Mouse (Mus musculus): ENCODE data around the gene Nradd. TPM values are rescaled to one million over a fixed set of nuclear protein-coding genes. Genes with fewer than 3 reads are reported as not detected.

Nradd gene
- polyA plus RNA-seq, 1 experiment = 5.5 TPM

DNA sequence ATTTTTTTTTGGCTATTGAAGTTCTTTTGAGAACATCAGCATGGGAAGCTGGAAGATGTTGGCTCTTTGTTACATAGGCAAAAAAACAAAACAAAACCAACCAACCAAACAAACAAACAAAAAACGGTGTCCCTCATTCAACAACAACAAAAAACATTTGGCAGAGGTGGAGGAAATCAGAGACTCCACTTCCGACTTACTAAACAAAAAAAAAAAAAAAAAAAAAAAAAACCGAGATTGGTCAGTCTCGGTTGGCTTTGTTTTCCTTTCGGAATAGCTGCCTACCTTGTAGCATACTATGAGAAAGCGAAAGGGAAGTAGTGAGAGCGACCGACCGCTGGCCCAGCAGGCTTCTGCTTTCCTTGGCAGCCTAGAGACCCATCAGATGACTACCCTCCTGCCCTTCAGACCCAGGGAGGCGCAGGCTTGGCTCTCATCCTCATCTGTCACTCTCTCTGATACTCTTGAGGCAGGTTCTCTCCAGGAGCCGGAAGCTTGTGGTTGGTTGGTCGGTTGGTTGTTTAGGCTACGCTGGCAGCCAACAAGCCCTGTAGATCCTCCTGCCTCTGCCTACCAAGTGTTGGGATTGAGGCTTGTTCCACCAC is 33.3 kb upstream of the Nradd start:
- 6% methylated on average over 13 of the region's 13 CpGs for WGBS
- TF ChIP-seq POLR2A (IDR thresholded peaks at IDR 0.05; ENCODE audit: low read depth, low read length) (no peak), CTCF (IDR thresholded peaks at IDR 0.05; ENCODE audit: extremely low read depth, insufficient read depth, insufficient read length, insufficient replicate concordance) (no peak)
- H3K4me3 ChIP-seq (ENCODE audit: extremely low read depth, insufficient read depth, insufficient read length) = peak overlapping the region; percentile 15; the same call in 1 of the 2 replicates
- DNase-seq (ENCODE audit: low read depth in 1 of 2, low spot score in 2 of 2) = peak in 1 of 2 experiments; percentile 59
- peak overlapping the region; percentile 73 for H3K27ac ChIP-seq (ENCODE audit: insufficient read depth, low read length)
- H3K36me3 ChIP-seq (ENCODE audit: control insufficient read depth, insufficient read depth, low read length) = peaks cover 3% of the 10 kb centered on the region
- H3K4me1 ChIP-seq (ENCODE audit: control insufficient read depth, insufficient read depth, insufficient read length) = peaks cover 31% of the 10 kb centered on the region; the same call in 1 of the 2 replicates
- no peaks in the 10 kb centered on the region for H3K27me3 ChIP-seq (ENCODE audit: control insufficient read depth, insufficient read depth, low read length)

DNA sequence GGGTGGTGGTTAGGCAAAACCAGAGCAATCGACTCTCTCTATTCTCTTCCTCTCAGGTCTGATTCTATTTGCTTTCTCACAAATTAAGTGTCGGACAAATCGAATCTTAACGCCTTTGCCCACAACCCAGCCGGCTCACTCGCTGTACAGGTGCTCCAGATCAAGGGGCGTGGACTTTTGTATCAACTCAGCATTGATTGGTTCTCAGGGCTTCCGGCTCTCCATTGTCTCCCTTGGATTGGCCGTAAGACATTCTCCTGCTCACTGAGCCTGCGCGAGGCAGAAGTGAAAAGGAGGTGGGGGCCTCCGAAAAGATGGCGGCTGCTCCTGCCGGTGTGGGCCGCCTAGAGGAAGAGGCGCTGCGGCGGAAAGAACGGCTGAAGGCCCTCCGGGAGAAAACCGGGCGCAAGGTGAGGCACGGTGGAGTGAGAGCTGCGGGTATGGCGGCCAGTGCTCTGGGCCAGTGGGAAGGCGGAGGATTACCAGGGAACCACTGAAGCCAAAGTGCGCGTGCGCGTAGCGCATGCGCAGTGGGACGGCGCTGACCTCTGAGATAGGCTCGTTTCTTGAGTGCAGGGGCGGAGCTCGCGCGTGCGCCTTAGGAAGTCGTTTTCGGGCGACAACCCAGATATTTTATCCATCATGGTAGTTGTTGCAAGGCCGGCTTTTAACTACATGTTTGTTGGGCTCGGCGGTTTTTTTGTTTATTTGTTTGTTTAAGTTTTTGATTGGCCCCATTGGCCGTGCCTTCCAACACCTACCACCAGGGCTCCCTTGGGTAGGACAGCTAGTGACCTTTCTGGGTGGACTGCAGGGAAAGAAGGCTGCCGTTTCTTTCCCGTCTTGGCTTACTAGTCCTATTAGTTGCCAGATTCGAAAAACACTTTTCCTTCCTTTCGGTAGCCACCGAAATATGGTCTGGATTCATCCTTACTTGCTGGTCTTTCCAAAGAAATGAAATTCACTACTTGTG is 32.3 kb upstream of the Nradd start, which contains the start of gene Ccdc12:
Gene Ccdc12 (plus strand): TSS at position 255 of the 973 bp plus-strand sequence.
- Histone ChIP-seq H3K27me3 (ENCODE audit: control insufficient read depth, insufficient read depth, low read length) (no peaks in the 10 kb centered on the region), H3K27ac (ENCODE audit: insufficient read depth, low read length) (peak within 1 kb of the TSS; percentile 97), H3K4me1 (ENCODE audit: control insufficient read depth, insufficient read depth, insufficient read length) (peaks cover 32% of the 10 kb centered on the region; the same call in 1 of the 2 replicates), H3K4me3 (ENCODE audit: extremely low read depth, insufficient read depth, insufficient read length) (peak within 1 kb of the TSS; percentile 80), H3K36me3 (ENCODE audit: control insufficient read depth, insufficient read depth, low read length) (peaks cover 3% of the 10 kb centered on the region)
- TF ChIP-seq CTCF (IDR thresholded peaks at IDR 0.05; ENCODE audit: extremely low read depth, insufficient read depth, insufficient read length, insufficient replicate concordance) (no peak), POLR2A (IDR thresholded peaks at IDR 0.05; ENCODE audit: low read depth, low read length) (peak; percentile 57)
- under 1% methylated on average over 52 of the region's 52 CpGs for WGBS
- peak; percentile 91 to 97 for DNase-seq (ENCODE audit: low read depth in 1 of 2, low spot score in 2 of 2)

DNA sequence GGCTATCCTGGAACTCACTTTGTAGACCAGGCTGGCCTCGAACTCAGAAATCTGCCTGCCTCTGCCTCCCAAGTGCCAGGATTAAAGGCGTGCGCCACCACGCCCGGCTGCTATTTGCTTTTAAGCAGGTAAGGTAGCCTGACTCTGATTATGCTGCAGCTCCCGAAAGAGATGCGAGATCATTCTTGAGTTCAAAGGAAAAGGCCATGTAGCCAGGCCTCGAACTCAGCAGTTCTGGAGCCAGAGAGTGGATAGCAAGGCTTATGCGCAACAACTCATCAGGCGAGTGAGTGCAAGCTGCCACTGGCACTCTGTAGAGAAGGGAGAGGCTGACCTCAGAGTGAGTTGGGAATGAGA is 31.4 kb upstream of the Nradd start:
- no peak for DNase-seq (ENCODE audit: low read depth in 1 of 2, low spot score in 2 of 2)
- H3K27me3 ChIP-seq (ENCODE audit: control insufficient read depth, insufficient read depth, low read length) = no peaks in the 10 kb centered on the region
- H3K4me1 ChIP-seq (ENCODE audit: control insufficient read depth, insufficient read depth, insufficient read length) = peaks cover 28% of the 10 kb centered on the region; the same call in 1 of the 2 replicates
- peak overlapping the region; percentile 60; the same call in 1 of the 2 replicates for H3K27ac ChIP-seq (ENCODE audit: insufficient read depth, low read length)
- peaks cover 3% of the 10 kb centered on the region for H3K36me3 ChIP-seq (ENCODE audit: control insufficient read depth, insufficient read depth, low read length)
- H3K4me3 ChIP-seq (ENCODE audit: extremely low read depth, insufficient read depth, insufficient read length) = no peak overlapping the region; the same call in 1 of the 2 replicates
- WGBS = 93% methylated on average over 10 of the region's 10 CpGs
- TF ChIP-seq POLR2A (IDR thresholded peaks at IDR 0.05; ENCODE audit: low read depth, low read length) (no peak), CTCF (IDR thresholded peaks at IDR 0.05; ENCODE audit: extremely low read depth, insufficient read depth, insufficient read length, insufficient replicate concordance) (no peak)

DNA sequence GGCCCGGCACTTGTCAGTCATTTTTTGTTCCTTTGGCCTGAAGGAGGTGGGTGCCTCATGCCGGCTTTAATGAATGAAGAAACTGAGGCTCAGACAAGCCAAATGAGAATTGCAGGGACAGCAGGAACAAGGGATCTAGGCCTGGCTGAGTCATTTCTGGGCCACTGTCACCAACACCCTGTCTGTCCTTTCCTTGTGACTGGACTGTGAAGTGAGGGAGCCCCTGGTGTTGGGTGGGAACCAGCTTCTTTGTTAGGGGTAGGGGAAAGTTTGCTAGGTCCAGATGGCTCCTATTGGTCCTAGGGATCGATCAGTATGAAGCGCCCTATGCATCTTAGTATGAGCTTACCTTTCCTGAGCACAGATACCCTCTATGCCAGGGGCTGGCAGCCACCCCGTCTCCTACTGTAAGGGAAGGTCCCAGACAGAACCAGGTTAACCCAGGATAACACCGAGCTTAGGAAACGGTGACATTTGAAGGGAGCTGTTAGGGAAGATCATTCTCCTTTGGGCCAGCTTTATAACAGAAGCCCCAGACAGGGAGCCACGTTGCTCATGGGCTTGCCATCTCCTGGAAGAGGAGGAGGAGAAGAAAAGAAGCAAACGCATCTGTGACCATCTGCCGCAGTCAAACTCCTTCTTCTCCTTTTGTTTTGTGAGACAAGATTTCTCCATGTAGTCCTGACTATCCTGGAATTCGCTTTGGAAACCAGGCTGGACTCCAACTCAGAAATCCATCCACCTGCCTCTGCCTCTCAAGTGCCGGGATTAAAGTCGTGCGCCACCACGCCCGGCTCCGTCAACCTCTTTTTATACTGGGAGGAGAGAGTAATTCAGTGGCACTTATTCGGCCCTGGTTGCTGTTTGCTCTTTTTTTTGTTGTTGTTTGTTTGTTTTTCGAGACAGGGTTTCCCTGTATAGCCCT is 30.7 kb upstream of the Nradd start:
- Histone ChIP-seq H3K27ac (ENCODE audit: insufficient read depth, low read length) (no peak overlapping the region), H3K27me3 (ENCODE audit: control insufficient read depth, insufficient read depth, low read length) (no peaks in the 10 kb centered on the region), H3K4me1 (ENCODE audit: control insufficient read depth, insufficient read depth, insufficient read length) (peaks cover 28% of the 10 kb centered on the region; the same call in 1 of the 2 replicates), H3K36me3 (ENCODE audit: control insufficient read depth, insufficient read depth, low read length) (peaks cover 3% of the 10 kb centered on the region), H3K4me3 (ENCODE audit: extremely low read depth, insufficient read depth, insufficient read length) (no peak overlapping the region)
- TF ChIP-seq CTCF (IDR thresholded peaks at IDR 0.05; ENCODE audit: extremely low read depth, insufficient read depth, insufficient read length, insufficient replicate concordance) = no peak
- TF ChIP-seq POLR2A (IDR thresholded peaks at IDR 0.05; ENCODE audit: low read depth, low read length) = no peak
- 87% methylated on average over 19 of the region's 19 CpGs for WGBS
- no peak for DNase-seq (ENCODE audit: low read depth in 1 of 2, low spot score in 2 of 2)

DNA sequence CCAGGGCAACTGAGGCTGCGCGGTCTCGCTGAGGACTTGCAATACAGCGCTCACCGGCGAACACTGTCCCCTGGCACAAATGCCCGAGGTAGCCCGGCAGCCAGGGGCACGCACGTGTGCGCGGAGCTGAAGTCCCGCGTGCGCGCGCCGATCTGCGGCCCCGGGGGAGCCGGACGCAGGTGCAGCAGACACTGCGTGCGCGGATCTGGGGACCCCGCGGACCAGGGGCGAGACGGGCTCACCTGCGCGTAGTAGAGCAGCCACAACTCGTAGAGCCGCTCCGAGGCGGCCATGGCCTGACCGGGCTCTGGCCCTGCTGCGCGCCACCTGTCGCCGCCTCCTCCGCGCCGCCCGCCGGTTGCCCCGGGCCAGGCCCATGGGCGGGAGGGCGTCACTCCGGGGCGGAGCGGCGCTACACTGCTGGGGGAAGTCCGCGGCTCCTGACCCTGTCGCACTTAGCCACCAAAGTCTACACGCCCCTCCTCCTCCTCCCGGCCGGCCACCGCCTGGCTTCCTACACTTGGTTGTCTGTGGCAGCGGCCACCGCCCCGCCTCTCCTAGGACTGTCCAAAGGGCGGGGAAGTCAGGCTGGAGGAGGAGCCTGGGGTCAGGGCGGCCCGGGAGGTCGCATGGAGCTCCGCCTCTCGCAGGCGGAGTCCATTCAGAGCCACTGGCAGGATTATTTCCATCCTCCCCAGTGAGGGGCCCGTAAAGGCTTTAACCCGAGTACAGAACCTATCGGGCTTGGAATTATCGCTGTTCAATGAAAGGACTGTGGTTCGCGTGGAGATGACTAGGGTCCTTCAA is 29.6 kb upstream of the Nradd start, which contains the start of gene Nbeal2:
Gene Nbeal2 (minus strand): TSS at position 507 of the 807 bp plus-strand sequence.
- Histone ChIP-seq H3K27ac (ENCODE audit: insufficient read depth, low read length) (peak within 1 kb of the TSS; percentile 73), H3K36me3 (ENCODE audit: control insufficient read depth, insufficient read depth, low read length) (no peaks in the 10 kb centered on the region), H3K4me3 (ENCODE audit: extremely low read depth, insufficient read depth, insufficient read length) (peak within 1 kb of the TSS; percentile 80), H3K4me1 (ENCODE audit: control insufficient read depth, insufficient read depth, insufficient read length) (peaks cover 23% of the 10 kb centered on the region; the same call in 1 of the 2 replicates), H3K27me3 (ENCODE audit: control insufficient read depth, insufficient read depth, low read length) (no peaks in the 10 kb centered on the region)
- DNase-seq (ENCODE audit: low read depth in 1 of 2, low spot score in 2 of 2) = peak; percentile 75 to 91
- TF ChIP-seq CTCF (IDR thresholded peaks at IDR 0.05; ENCODE audit: extremely low read depth, insufficient read depth, insufficient read length, insufficient replicate concordance) = no peak
- TF ChIP-seq POLR2A (IDR thresholded peaks at IDR 0.05; ENCODE audit: low read depth, low read length) = peak; percentile 30; the same call in 1 of the 2 replicates
- WGBS = under 1% methylated on average over 75 of the region's 75 CpGs
